Mouse (Mus musculus) thymus, adult 2 months (tissue): ENCODE results near the gene Hk2. TPM values are rescaled to one million over a fixed set of nuclear protein-coding genes. Genes with fewer than 3 reads are reported as not detected.

ENCODE experiments used
- DNase-seq: peaks from one replicate; pipeline ENCODE4 v3.0.0; 2021
- H3K27ac ChIP-seq: fragments of 200-500 bp; 2 replicates; pipeline ENCODE4 v1.5.1; 2012; ENCODE audit warnings: low read length, control low read depth; ENCODE audit not compliant: control insufficient read depth, insufficient read depth
- H3K27me3 ChIP-seq: fragments of 200-500 bp; 2 replicates; pipeline ENCODE4 v1.6.1; 2012; ENCODE audit warnings: mild to moderate bottlenecking, low read length, moderate library complexity, mixed read lengths; ENCODE audit not compliant: control insufficient read depth, insufficient read depth
- H3K36me3 ChIP-seq: fragments of 200-500 bp; 2 replicates; pipeline ENCODE4 v1.6.1; 2012; ENCODE audit warnings: mild to moderate bottlenecking, low read length, moderate library complexity; ENCODE audit not compliant: control insufficient read depth, insufficient read depth
- H3K4me1 ChIP-seq: fragments of 200-500 bp; replicated peaks from 2 replicates; pipeline ENCODE4 v1.6.1; 2012; ENCODE audit warnings: low read length; ENCODE audit not compliant: control insufficient read depth, insufficient read depth
- H3K4me3 ChIP-seq: fragments of 200-500 bp; 2 replicates; pipeline ENCODE4 v1.5.1; 2012; ENCODE audit warnings: mild to moderate bottlenecking, low read length, control low read depth, moderate library complexity; ENCODE audit not compliant: control insufficient read depth, insufficient read depth
- CTCF ChIP-seq: fragments of 200-500 bp; IDR thresholded peaks from 2 replicates; pipeline ENCODE4 v1.5.1; 2012; ENCODE audit warnings: mild to moderate bottlenecking, control low read depth, low read length, moderate library complexity, borderline replicate concordance; ENCODE audit not compliant: control insufficient read depth, poor library complexity, insufficient read depth; ENCODE audit errors: extremely low read depth
- POLR2A ChIP-seq: fragments of 200-500 bp; IDR thresholded peaks from 2 replicates; pipeline ENCODE4 v1.6.1; 2012; ENCODE audit warnings: mild to moderate bottlenecking, low read length, control low read depth, moderate library complexity; ENCODE audit not compliant: control insufficient read depth, poor library complexity, insufficient read depth; ENCODE audit errors: extremely low read depth
- WGBS: fragments of 180-500 bp; shearing (Covaris S2); methylation state at CpG from one replicate; pipeline ENCODE4 v1.1.7; 2018; 5-methylcytosine and 5-hydroxymethylcytosine counted together
- polyA plus RNA-seq: library from polyadenylated mRNA; depleted of rRNA; stranded (reverse); fragments of >200 nt; gene quantifications from 2 replicates; pipeline ENCODE4 v1.2.3, GENCODE M21; 2012; rRNA removed

Hk2 gene
- 6.7 TPM in 2 replicates for polyA plus RNA-seq

DNA sequence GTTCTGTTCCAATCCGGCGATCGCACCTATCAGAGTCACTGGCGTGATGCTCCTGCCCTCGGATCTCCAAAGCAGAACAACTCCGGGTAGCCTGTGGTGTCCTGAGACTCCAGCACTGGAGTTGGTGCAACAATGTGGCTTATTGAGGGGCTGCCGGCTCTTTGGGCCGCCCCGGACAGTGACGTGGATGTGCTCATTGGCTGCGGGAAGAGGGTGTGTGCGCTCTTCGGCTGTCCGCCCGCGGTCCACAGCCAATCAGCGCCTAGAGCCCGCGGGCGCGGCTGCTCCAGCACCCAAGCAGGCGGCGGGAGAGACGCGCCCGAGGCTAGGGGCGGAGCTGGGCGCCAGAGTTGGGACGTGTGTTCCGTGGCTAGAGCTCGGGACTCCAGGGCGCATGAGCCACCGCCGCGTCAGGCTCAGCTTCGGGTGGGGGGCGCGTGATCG is at the start of gene Hk2:
Gene Hk2 (minus strand): TSS at position 134 of the 444 bp plus-strand sequence.
- WGBS: under 1% methylated on average over 39 of the region's 39 CpGs
- peak; percentile 80 for DNase-seq
- Histone ChIP-seq H3K27me3 (no peaks in the 10 kb centered on the region), H3K4me1 (peaks cover 26% of the 10 kb centered on the region), H3K36me3 (no peaks in the 10 kb centered on the region), H3K27ac (no peak within 1 kb of the TSS), H3K4me3 (peak within 1 kb of the TSS; percentile 49)
- TF ChIP-seq CTCF (0 out of 2 replicates have a peak, but pooled peaks have one; percentile 44), POLR2A (peak; percentile 29; the same call in 1 of the 2 replicates)

DNA sequence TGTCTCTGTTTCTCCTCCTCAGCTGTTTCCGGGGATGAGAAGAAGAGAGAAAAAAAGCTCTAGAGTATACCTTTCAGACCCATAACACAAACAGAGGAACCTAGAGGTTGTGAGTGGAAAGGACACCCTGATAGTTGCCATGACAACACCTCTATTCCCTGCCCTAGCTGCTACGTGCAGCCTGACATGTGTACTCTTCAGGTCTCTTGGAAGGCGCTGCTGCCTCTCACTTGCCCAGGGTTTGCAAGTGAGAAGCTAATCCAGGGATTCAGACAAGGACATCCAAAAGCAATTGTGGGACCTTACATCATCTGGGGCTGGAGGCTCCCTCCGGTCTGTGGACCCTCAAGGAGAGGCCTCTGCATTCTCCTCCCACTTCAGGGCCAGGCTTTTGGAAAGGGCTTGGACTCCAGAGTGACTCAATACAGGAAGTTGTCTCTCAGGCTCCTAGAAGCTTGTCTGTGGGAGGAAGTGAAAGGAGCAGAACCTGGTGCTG is 47.6 kb upstream of the Hk2 start:
- Histone ChIP-seq H3K27me3 (no peaks in the 10 kb centered on the region), H3K4me1 (peaks cover 17% of the 10 kb centered on the region), H3K4me3 (no peak overlapping the region), H3K27ac (peak overlapping the region; percentile 27; the same call in 1 of the 2 replicates), H3K36me3 (no peaks in the 10 kb centered on the region)
- 29% methylated on average over 4 of the region's 4 CpGs for WGBS
- DNase-seq: no peak
- TF ChIP-seq POLR2A: no peak
- TF ChIP-seq CTCF: no peak

DNA sequence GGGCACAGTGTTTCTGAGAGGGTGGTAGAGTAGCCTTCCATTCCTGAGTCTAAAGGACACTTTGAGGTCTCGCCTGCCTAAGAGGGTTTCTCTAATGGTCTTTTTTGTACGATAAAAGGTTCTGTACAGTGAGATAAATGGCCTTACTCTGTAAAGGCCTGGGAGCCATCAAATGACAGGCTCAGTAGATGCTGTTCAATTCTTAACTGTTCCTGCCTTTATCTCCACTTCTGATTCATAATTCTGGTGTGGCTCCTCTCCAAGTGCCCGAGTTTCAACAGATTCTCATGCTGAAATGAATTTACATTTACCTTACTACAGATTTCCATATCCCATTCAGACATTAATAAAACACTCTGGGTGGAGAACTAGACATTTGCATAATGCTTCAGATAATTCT is 46.5 kb upstream of the Hk2 start:
- DNase-seq: no peak
- no peaks in the 10 kb centered on the region for H3K27me3 ChIP-seq
- no peaks in the 10 kb centered on the region for H3K36me3 ChIP-seq
- H3K27ac ChIP-seq: no peak overlapping the region
- no peak overlapping the region for H3K4me3 ChIP-seq
- WGBS: 93% methylated on average over 3 of the region's 3 CpGs
- TF ChIP-seq POLR2A (no peak), CTCF (no peak)
- peaks cover 17% of the 10 kb centered on the region for H3K4me1 ChIP-seq

DNA sequence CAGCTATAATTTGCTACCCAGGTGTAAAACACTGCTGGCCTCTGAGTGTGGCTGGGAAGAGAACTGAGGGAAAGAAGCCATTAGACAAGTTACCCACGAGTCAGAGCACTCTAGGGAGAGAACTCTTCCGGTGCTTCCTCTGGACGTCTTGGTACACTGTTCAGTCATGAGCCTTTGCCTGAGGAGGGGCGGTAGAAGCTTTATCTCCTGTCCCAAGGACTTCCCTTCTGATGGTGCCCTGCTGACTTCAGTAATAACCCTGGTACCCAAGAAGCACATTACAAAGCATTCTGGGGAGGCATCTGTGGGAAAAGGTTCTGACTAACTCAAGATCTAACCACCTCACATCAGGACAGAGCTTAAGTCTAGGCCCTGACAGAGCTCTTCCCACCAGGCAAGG is 40.6 kb upstream of the Hk2 start:
- DNase-seq: no peak
- Histone ChIP-seq H3K4me3 (no peak overlapping the region), H3K36me3 (no peaks in the 10 kb centered on the region), H3K27me3 (no peaks in the 10 kb centered on the region), H3K4me1 (no peaks in the 10 kb centered on the region), H3K27ac (no peak overlapping the region)
- TF ChIP-seq POLR2A (no peak), CTCF (no peak)
- WGBS: 49% methylated on average over 4 of the region's 4 CpGs

DNA sequence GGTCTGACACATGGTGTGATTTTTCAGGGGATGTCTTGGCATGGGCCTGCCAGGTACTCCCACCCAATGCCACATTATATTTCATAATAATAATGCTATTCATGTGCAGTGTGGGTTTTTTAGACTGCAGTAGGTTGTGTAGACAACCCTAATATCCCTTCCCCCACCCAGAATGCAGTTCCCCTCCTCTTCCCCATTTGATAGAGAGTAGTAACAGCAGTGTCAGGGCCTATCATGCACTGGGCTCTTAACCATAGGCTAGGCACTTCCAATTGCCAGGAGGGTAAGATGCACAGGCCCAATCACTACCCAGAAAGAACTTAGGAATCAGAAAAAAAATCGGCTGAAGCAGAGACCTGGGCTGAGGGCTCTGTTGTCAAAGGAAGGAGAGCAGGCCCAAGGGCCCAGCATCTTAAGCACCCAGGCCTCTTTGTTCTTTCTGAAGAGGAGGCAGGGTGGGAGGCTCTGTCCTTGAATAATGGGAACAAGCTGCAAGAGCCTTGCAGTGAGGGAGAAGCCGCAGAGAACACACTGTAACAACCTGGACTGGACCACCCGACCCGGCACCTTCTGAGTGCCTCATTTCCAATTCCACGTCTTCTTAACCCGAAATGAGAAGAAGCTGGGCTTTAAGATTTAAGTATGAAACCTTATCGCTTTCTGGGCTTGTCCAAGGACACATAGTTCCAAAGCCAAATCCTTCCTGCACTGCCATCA is 33.9 kb upstream of the Hk2 start:
- no peaks in the 10 kb centered on the region for H3K27me3 ChIP-seq

DNA sequence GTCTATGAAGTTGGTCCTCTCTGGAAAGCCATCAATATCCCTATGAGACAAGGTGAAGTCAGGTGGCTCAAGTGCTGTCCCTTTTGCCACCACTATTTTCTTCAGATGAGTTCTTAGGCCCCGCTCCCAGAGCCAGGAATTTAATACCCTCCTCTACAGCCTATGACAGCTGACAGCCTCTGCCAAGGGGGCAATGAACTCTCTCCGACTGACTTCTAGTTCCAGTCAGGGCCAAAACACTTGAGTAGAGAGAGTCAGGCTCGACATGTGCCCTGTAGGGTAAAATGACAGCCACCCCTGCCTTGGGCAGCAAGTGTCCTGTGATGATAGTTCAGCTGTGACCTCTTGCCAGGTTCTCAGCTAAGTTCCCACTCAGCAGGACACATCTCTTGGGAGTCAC is 32.7 kb upstream of the Hk2 start:
- WGBS: 80% methylated on average over 3 of the region's 3 CpGs
- no peak for DNase-seq
- Histone ChIP-seq H3K36me3 (no peaks in the 10 kb centered on the region), H3K27me3 (no peaks in the 10 kb centered on the region), H3K4me3 (no peak overlapping the region), H3K27ac (no peak overlapping the region), H3K4me1 (no peaks in the 10 kb centered on the region)
- TF ChIP-seq POLR2A: no peak
- no peak for TF ChIP-seq CTCF

More for the DNA sequence above, 33.9 kb upstream of the Hk2 start:
- Histone ChIP-seq H3K27ac (no peak overlapping the region), H3K36me3 (no peaks in the 10 kb centered on the region), H3K4me3 (no peak overlapping the region), H3K4me1 (no peaks in the 10 kb centered on the region)
- no peak for DNase-seq
- 96% methylated on average over 7 of the region's 7 CpGs for WGBS
- TF ChIP-seq POLR2A (no peak), CTCF (no peak)
